Mouse (Mus musculus) kidney, postnatal 25 days (tissue): ENCODE measurements around the gene Slc31a2.
A peak's percentile ranks its signal among the peaks of the same experiment; 100 is the strongest.
"Not testable (repeated sequence)": the region's sequence is repeated elsewhere in the genome, so short reads cannot be mapped to it uniquely, and the experiment has no call there.

Experiments
- DNase-seq, 2 experiments: peaks; one replicate each; pipeline ENCODE4 v3.0.0; 2021; ENCODE audit warnings: mixed read lengths in 2 of 2

The Slc31a2 gene

GRCm38 (mm10) chr4:62262276-62262675, at the start of gene Slc31a2:
Slc31a2 (plus strand) TSS chr4:62262562.
- no peak for DNase-seq

DNA sequence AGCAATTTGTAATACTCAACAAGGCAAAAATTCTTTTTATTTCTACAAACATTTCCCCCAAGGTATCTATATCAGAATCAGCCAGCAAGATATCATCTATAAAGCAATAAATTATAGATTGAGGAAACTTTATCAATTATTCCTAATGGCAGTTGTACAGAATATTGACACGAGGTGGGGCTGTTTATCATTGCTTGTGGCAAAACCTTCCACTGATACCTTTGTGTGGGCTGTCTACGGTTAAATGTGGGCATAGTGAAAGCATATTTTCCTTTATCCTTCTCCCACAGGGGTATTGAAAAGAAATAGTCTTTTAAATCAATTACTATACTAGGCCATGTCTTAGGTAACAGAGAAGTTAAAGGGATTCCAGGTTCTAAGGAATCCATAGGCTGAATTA, 48.9 kb upstream of the Slc31a2 start:
- DNase-seq = no peak

GRCm38 (mm10) chr4:62228391-62228790, 34.0 kb upstream of the Slc31a2 start:
- peak; percentile 44 to 61 for DNase-seq

- peak in 1 of 2 experiments; percentile 31 for DNase-seq
Observed at GRCm38 (mm10) chr4:62229448-62229847, 32.9 kb upstream of the Slc31a2 start.

DNA sequence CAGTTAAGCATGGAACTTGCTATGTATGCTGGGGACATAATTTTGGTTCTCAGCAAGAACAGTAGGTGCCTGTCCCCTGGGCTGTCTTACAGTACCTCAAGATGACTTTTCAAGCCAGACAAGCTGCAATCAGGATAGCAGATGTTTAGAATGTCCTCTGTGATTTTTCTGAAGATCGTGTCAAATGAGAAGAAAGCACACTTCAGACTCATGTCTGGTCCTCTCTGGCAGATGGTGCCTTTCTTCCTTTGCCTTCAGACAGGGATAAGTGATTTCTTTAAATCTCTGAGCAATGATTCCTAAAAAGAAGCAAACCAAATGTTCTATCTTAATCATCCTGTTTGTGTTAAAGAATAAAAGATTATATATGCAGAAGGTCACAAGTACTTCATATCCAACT, 32.2 kb upstream of the Slc31a2 start:
- no peak for DNase-seq

GRCm38 (mm10) chr4:62230769-62231168, 31.6 kb upstream of the Slc31a2 start, which contains the start of gene Zfp37:
Zfp37 (minus strand) TSS chr4:62231047.
- DNase-seq = peak in 1 of 2 experiments; percentile 7

DNA sequence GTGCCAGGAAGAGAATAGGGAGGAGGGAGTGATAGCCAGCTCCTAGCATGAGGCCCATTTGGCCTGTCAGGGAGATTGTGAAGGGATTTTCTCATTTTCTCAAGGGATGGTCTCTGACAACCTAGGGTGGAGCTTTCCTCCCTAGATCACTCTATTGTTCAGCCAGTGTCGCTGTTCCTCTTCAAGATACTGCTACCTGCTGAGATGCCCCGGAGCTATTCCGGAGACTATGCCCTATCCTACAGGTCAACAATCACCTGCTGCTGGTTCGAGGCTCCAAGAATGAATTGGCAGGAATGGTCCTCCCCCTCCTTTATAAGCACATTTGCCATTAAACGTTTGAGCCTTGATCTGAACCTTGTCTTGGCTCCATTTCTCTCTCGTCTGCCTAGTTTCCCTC, 21.8 kb upstream of the Slc31a2 start:
- no peak for DNase-seq

DNA sequence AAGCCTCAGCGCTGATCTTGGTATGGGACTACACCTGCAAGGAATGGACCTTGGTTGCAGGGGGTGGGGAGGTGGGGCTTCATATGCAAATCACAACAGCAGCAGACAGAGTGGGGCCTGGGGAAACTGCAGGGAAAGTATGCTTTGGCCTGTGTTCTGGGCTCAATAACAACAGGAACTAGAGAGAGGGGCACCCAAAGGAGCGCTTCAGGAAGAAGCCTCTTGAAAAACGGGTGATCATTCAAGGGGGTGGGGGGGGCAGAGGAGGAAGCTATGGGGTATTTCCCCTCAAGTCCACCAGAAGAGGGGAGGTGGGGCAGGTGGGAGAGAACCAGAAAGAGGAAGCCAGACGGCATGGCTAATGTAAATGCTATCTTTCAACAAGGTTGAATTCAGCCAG, 14.0 kb upstream of the Slc31a2 start:
- no peak for DNase-seq

DNA sequence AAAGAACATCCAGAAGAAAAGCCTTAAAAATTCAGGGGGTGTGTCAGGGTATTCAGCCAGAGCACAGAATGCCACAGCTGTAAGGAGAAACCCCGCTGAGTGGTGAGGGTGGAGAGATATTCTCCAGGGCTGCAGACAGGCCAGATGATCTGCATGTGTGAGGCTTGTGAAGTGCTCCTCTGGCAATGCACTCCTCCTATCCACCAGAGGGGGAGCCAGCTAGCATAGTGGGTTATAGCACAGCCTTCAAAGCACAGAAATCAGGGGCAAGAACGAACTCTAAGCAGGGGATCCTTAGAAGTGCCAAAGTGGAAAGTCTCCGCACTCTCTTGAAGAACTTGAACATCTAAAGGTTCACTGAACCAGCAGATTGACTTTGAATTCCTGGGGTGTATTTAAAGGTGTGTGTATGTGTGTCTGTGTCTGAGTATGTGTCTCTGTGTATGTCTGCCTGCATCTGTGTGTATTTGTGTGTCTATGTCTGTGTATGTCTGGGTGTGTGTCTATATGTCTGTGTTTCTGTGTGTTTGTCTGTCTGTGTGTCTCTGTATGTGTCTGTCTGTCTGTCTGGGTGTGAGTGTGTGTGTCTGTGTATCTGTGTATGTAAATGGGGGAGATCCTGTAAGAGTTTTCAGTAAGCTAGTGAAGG, 11.3 kb upstream of the Slc31a2 start:
- no peak for DNase-seq

- no peak for DNase-seq
Observed at GRCm38 (mm10) chr4:62251776-62252175, 10.6 kb upstream of the Slc31a2 start.

GRCm38 (mm10) chr4:62254551-62254950, 7.8 kb upstream of the Slc31a2 start:
- DNase-seq = no peak

DNA sequence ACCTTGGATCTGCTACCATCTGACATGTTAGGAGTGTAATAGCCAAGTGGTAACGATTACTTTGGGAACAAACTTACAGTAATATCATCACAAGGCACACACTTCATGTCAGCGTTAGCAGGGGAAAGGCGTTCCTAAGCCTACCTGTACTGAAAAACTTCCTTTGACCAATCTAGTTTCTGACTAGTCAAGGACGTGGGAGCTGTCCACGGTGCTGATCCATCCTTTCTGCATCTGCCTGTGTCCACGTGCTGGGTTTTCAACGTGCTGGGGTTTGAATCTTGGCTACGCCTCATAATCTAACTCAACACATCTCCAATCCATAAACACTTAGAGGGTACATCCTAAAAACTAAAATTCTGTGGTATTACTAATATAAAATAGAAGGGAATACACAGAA, 5.4 kb upstream of the Slc31a2 start:
- peak in 1 of 2 experiments; percentile 79 for DNase-seq

DNA sequence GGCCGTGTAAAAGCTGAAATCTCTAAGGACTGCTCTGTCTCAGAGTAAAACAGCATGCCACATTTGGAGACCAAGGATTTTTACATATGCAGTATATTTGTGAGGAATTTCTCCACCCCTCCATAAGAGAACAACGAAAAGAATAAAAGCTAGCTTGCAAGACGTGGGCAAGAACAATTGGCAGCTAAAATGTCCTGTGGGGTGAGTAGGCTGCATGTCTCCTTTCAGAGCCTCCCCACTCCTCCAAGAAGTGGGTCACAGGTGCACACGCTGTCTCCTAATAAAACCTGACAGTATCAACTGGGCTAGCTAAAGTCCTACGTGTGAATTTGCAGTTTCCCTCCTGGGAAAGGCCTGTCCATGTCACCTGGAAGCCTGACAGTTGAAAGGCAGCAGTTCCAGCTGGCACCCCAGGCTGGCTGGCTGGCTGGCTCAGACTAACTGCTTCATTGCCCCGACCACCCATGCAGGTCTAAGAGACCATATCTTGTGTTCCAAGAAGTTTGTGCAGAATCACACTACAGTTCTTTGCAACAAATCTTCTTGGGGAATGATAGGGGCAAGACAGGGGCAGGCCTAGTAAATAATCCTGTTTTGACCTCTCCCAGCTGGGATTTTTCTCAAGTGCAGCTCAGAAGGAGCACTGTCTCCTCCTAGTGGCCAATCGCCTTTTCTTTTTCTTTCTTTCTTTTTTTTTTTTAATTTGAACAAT, 927 bp downstream of the Slc31a2 start:
- DNase-seq = peak; percentile 28

DNA sequence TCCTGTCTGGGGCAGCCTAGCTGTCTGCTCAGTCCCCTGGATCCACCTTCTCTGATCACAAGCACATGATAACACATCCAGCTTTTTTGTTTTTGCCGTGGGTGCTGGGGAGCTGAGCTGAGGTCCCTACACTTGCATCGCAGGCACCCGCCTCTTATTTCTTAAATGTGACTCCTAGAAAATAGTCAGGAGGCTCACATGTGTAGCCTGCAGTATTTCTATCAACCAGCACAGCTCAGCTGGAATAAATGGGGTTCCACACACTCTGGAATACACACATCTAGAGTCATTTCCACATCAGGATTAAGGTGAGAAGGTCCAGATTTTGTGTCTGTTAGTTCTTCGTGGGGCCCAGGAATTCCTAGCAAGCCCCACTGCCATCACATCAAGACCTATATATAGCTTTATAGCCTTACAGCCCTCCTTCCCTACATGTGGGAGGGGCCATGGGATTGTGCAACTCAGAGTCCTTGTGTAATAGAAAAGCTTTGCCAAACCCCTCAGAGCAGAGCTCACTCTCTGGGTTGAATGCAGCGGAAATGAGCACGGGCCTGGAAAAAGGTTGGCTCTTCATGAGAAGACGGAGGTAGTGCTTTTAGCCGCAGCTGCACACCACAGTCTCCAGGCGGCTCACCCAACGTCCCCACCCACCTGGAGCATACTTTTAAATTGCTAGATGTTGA, 2.9 kb downstream of the Slc31a2 start:
- DNase-seq = peak in 1 of 2 experiments; percentile 16

DNA sequence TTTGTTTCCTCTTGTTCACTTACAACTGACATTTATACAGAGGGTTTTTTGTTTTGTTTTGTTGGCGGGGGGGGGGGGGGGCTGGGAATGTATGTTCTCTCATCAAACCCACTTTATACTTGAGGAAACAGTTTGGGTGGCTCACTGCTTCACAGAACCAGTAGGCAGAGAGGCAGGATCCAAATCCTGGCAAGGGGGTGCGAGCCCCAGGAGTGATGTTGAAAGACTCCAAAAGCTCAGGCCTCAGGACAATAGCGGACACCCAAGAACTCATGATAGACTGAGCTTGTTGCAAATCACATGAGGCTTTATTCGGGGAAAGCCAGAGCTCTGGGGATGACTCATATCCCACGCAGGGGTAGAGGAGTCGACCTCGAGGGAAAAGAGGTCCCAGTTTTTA, 3.7 kb downstream of the Slc31a2 start:
- not testable (repeated sequence) for DNase-seq

DNA sequence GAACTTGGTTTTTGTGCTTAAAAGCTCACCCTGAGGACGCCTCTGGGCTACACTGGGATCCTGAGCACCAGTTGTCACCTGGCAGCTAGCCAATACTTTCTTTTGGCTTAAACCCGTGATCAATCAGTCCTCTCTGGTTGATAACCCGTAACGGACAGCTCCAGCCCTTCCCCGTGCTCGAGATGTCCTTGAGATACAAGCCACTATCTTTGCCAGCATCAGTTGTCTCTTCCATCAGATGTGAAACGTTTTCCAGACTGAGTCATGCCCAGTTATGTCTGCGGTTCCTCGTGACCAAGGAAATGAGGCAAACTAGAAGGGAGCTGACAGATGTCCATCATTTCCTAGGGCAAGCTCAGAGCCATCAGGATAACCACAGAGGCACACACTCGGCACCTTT, 4.7 kb downstream of the Slc31a2 start:
- DNase-seq = peak in 1 of 2 experiments; percentile 15

GRCm38 (mm10) chr4:62272696-62273095, 10.3 kb downstream of the Slc31a2 start:
- no peak for DNase-seq

- DNase-seq = no peak
Observed at GRCm38 (mm10) chr4:62273916-62274315, 11.6 kb downstream of the Slc31a2 start.

- peak in 1 of 2 experiments; percentile 1 for DNase-seq
Observed at GRCm38 (mm10) chr4:62274841-62275536, 12.6 kb downstream of the Slc31a2 start.

- DNase-seq = no peak
Observed at GRCm38 (mm10) chr4:62276642-62277041, 14.3 kb downstream of the Slc31a2 start.

DNA sequence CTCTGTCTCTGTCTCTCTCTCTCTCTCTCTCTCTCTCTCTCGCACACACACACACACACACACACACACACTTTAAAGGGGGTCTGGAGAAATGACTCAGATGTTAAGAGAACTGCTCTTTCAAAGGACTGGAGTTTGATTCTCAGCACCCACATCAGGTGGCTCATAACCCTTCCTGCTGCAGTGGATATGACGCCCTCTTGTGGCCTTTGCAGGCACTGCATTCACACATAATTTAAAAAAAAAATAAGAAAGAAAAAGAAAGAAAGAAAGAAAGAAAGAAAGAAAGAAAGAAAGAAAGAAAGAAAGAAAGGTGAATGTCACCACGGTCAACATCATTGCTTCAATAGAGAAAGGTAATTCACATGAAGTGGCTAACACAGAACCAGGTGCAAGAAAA, 14.9 kb downstream of the Slc31a2 start:
- DNase-seq = no peak

DNA sequence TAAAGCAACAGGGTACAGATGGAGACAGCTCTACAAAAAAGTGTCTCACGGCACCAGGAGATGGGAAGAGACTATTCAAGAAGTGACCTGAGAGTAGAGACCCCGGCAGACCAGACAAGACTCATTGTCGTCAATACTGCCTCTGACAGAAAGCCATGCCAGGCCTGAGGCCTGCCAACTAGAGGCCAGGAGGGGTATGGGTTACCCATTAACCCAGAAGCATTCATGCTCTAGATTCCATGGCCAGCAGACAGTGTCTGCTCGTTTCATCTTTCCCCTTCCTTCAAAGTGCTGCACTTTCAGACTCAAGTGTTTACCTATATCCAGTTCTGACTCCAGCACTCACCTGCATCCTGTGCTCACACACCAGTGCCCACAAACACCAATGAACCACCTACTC, 15.7 kb downstream of the Slc31a2 start:
- DNase-seq = peak; percentile 46 to 57

GRCm38 (mm10) chr4:62281319-62281718, 19.0 kb downstream of the Slc31a2 start:
- peak in 1 of 2 experiments; percentile 16 for DNase-seq
